Mouse (Mus musculus) lung, embryonic 14.5 days (tissue): ENCODE results near the gene Col15a1. TPM values are rescaled to one million over a fixed set of nuclear protein-coding genes. Genes with fewer than 3 reads are reported as not detected.

ENCODE experiments used
- ATAC-seq: fragments of 200-750 bp; cut with Nextera tagmentation; 2 replicates; pipeline ENCODE4 v1.8.0; 2017; ENCODE audit warnings: mild to moderate bottlenecking, moderate TSS enrichment, moderate library complexity; ENCODE audit not compliant: insufficient read depth
- DNase-seq: peaks from one replicate; pipeline ENCODE4 v3.0.0-alpha.2; 2015
- H3K27ac ChIP-seq: fragments of 300-500 bp; sonication (generic); 2 replicates; pipeline ENCODE4 v1.5.1; 2014; ENCODE audit warnings: low read depth, mild to moderate bottlenecking, moderate library complexity
- H3K27me3 ChIP-seq: fragments of 300-500 bp; sonication (generic); 2 replicates; pipeline ENCODE4 v1.6.1; 2014; ENCODE audit warnings: low read length, control low read depth; ENCODE audit not compliant: insufficient read depth
- H3K36me3 ChIP-seq: fragments of 300-500 bp; sonication (generic); 2 replicates; pipeline ENCODE4 v1.6.1; 2014; ENCODE audit warnings: control low read depth; ENCODE audit not compliant: insufficient read depth
- H3K4me1 ChIP-seq: fragments of 300-500 bp; sonication (generic); 2 replicates; pipeline ENCODE4 v1.6.1; 2014; ENCODE audit warnings: antibody characterized with exemption, control low read depth; ENCODE audit not compliant: insufficient read depth
- H3K4me2 ChIP-seq: fragments of 300-500 bp; sonication (generic); 2 replicates; pipeline ENCODE4 v1.6.1; 2014; ENCODE audit warnings: mild to moderate bottlenecking
- H3K4me3 ChIP-seq: fragments of 300-500 bp; sonication (generic); 2 replicates; pipeline ENCODE4 v1.5.1; 2014; ENCODE audit warnings: low read depth, low read length
- H3K9ac ChIP-seq: fragments of 300-500 bp; sonication (generic); 2 replicates; pipeline ENCODE4 v1.6.1; 2014
- H3K9me3 ChIP-seq: fragments of 300-500 bp; sonication (generic); 2 replicates; pipeline ENCODE4 v1.6.1; 2016; ENCODE audit warnings: low read depth, low read length, control low read depth
- CTCF ChIP-seq: IDR thresholded peaks from 2 replicates; pipeline ENCODE4 v1.5.1; 2016; ENCODE audit warnings: antibody characterized with exemption, low read depth
- WGBS: fragments of 180-500 bp; shearing (Covaris S2); extraction: QIAGEN DNeasy Blood & Tissue Kit; methylation state at CpG from one replicate; pipeline ENCODE4 v1.1.7; 2014; 5-methylcytosine and 5-hydroxymethylcytosine counted together
- polyA plus RNA-seq: library from polyadenylated mRNA; unstranded; fragments of >200 nt; fragmentation: Nextera tagmentation; extraction: Ambion mirVana; gene quantifications from 2 replicates; pipeline ENCODE4 v1.2.1, GENCODE M21; 2014

Col15a1 gene
- polyA plus RNA-seq, 1 experiment from 2014 or later = 22.1 TPM

DNA sequence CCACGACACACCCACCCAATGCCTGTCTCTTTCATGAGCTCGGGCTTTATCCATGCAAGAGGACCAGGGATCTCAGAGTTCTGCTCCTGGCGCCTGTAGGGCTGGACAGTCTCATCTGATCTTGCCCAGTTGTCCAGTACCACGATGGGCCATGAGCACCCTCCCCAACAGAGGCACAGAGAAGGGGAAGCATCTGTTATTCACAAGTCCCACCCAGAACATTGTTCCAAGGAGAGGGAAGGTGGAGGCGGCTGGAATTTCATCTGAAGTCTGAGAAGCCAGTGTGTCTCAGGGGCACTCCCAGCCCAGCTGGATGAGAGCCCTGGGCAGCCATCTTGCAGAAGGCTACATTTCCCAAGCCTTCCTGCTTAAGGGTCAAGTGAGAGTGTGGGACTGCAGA is 21.0 kb downstream of the Col15a1 start:
- Histone ChIP-seq H3K4me2 (no peak overlapping the region), H3K36me3 (no peaks in the 10 kb centered on the region), H3K27ac (no peak overlapping the region), H3K4me3 (no peak overlapping the region), H3K9me3 (no peaks in the 10 kb centered on the region), H3K27me3 (no peaks in the 10 kb centered on the region), H3K4me1 (peaks cover 4% of the 10 kb centered on the region; the same call in 1 of the 2 replicates), H3K9ac (no peak overlapping the region)
- ATAC-seq (no peak), DNase-seq (no peak)
- WGBS = 73% methylated on average over 5 of the region's 5 CpGs
- no peak for TF ChIP-seq CTCF

DNA sequence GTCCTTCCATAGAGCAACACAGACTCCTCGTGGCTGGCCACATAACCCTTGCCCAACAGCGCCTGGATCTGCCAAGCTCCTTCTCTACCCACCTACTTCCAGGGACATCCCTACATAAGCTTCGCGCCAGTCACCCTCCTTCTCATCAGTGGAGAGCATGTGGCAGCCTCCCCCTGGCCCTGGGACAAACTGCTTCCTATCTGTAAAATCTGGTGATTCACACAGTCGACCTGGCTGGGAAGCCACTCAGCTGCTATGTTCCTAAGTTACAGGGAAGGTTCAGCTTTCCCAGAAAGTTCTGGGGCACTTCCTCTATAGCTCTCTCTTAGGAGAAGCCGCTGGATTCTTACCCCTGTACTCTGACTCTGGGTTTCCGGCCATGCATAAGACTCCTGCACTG is 22.5 kb downstream of the Col15a1 start:
- H3K4me3 ChIP-seq = no peak overlapping the region
- TF ChIP-seq CTCF = no peak
- ATAC-seq = no peak
- H3K27me3 ChIP-seq = no peaks in the 10 kb centered on the region
- 82% methylated on average over 7 of the region's 7 CpGs for WGBS
- peaks cover 4% of the 10 kb centered on the region; the same call in 1 of the 2 replicates for H3K4me1 ChIP-seq
- no peaks in the 10 kb centered on the region for H3K36me3 ChIP-seq
- DNase-seq = no peak
- no peak overlapping the region for H3K9ac ChIP-seq
- no peak overlapping the region for H3K27ac ChIP-seq
- H3K9me3 ChIP-seq = no peaks in the 10 kb centered on the region
- H3K4me2 ChIP-seq = no peak overlapping the region

DNA sequence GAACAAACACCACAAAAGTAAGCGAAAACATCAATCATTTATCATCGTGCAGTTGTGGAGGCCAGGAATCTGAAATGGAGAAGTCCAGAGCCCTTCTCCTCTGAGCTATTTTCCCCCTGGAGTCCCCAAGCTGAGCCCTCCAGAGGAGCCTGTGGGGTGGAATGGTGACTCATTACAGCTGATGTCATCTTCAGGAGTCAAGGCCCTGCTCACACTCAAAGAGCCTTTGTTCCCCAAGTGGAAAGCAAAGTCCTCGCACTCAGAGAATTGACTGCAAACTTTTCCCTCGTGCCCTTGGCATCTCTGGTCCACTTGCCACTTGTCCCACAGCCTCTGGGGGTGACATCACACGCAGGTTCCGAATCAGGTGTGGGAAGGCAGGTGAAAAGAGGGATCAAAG is 23.4 kb downstream of the Col15a1 start:
- Histone ChIP-seq H3K4me3 (no peak overlapping the region), H3K4me2 (no peak overlapping the region), H3K27me3 (no peaks in the 10 kb centered on the region), H3K27ac (peak overlapping the region; percentile 86), H3K9ac (no peak overlapping the region), H3K4me1 (peaks cover 4% of the 10 kb centered on the region; the same call in 1 of the 2 replicates), H3K9me3 (no peaks in the 10 kb centered on the region), H3K36me3 (no peaks in the 10 kb centered on the region)
- TF ChIP-seq CTCF = no peak
- DNase-seq = peak; percentile 52
- ATAC-seq = no peak
- 63% methylated on average over 6 of the region's 6 CpGs for WGBS

DNA sequence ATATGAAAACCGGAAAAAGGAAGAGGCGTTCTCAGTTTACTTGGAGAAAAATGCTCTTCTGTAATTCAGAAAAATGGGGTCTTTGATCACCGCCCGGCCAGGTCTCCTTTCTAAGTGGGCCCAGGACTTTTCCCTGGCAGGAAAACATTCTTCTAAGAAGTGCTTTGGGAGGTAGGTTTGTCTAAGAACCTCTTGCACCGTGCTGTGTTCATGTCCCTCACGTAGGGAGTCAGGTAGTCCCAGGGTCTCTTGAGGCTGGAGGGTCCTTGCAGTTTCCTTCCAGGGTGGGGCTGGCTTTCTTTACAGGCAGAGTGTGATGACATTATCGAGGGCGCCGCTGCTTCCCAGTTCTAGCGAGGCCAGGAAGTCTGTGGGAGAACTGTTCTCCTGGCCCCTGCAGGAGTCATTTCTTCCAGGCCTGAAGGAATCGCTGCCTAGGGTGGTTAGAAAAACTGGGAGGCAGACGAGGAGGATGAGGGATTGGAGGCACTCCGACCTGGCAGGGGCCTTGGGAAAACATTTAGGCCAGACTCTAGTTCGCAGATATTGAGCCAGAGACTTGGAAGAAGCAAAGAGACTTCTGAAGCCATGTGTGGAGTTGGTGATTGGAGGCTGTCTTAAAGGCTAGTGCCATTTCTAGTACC is 25.4 kb downstream of the Col15a1 start:
- Histone ChIP-seq H3K4me1 (peaks cover 4% of the 10 kb centered on the region; the same call in 1 of the 2 replicates), H3K4me3 (no peak overlapping the region), H3K27me3 (no peaks in the 10 kb centered on the region), H3K9me3 (no peaks in the 10 kb centered on the region), H3K4me2 (no peak overlapping the region), H3K36me3 (no peaks in the 10 kb centered on the region), H3K27ac (peak overlapping the region; percentile 86), H3K9ac (no peak overlapping the region)
- DNase-seq (peak; percentile 51), ATAC-seq (no peak; the same call in 1 of the 2 replicates)
- no peak for TF ChIP-seq CTCF
- 50% methylated on average over 14 of the region's 14 CpGs for WGBS

DNA sequence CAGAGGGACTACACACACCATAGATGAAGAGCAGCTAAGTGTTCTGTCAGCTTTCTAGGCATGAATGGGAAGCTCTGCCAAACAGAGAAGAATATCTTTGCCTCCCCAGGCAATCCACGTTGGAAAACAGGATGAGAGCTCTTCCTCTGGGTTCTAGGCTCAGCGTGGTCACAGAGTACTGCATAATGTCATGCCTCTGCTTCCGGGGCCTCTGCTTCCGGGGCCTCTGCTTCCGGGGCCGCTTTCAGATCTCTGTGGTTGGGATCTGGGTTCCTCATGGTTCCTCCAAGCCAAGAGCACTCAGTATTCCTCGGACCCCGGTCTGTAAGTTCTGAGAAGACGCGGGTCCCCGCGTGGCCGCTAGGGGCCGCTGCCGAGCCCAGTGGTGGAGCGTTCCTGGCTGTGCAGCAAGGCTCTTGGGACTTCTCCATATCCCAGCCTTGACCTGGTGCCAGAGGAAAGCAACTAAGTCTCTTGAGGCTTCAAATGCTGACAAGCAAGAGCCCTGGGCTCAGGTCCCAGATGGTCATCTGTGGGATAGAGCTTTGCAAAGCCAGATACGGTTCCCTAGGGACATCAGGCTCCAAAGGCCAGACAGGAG is 26.8 kb downstream of the Col15a1 start:
- DNase-seq = peak; percentile 87
- no peak overlapping the region for H3K9ac ChIP-seq
- H3K4me1 ChIP-seq = peaks cover 4% of the 10 kb centered on the region; the same call in 1 of the 2 replicates
- no peak overlapping the region for H3K4me3 ChIP-seq
- peak; percentile 88 for TF ChIP-seq CTCF
- WGBS = 19% methylated on average over 17 of the region's 17 CpGs
- no peaks in the 10 kb centered on the region for H3K27me3 ChIP-seq
- no peaks in the 10 kb centered on the region for H3K36me3 ChIP-seq
- H3K27ac ChIP-seq = peak overlapping the region; percentile 20; the same call in 1 of the 2 replicates
- ATAC-seq = peak; percentile 56
- H3K4me2 ChIP-seq = no peak overlapping the region
- no peaks in the 10 kb centered on the region for H3K9me3 ChIP-seq

DNA sequence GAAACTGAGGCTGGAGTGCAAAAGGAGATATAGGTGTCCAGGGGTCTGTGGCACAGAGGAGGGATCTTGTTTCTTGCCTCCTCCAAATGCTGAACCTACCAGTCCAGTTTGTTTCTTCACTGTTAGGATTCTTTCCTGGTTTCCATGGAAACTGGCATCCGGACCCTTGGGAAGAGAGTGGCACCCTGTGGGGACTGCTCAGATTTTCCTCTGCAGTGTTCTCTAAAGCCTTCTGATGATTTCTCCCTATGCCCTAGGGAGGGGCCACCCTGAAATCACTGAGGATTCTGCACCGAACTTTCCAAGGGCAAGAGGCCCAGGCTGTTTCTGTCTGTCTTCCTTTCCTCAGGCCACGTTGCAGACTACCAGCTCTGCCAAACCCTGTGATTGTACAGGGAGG is 27.4 kb downstream of the Col15a1 start:
- WGBS = 40% methylated on average over 3 of the region's 3 CpGs
- H3K4me3 ChIP-seq = no peak overlapping the region
- H3K4me1 ChIP-seq = peaks cover 4% of the 10 kb centered on the region; the same call in 1 of the 2 replicates
- H3K36me3 ChIP-seq = no peaks in the 10 kb centered on the region
- ATAC-seq (peak; percentile 33), DNase-seq (peak; percentile 67)
- H3K27me3 ChIP-seq = no peaks in the 10 kb centered on the region
- H3K27ac ChIP-seq = no peak overlapping the region
- no peak overlapping the region for H3K9ac ChIP-seq
- no peak for TF ChIP-seq CTCF
- H3K9me3 ChIP-seq = no peaks in the 10 kb centered on the region
- no peak overlapping the region for H3K4me2 ChIP-seq

DNA sequence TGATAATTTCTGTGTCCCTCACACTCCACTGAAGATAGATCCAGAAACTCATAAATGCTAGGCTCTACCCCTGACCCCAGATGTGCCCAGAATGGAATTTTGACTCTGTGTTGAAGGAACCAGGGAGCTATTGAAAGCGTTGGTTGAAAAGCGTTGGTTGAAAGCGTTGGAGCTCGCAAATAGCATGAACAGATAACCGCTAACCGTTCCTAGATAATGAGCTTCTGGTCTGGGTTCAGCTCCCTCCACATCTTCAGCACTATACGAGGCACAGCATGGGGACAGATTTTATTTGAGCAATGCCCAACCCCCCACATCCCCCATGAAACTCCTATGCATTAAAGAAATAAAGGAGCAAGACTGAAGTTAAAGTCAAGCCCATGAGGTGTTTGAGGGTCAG is 28.1 kb downstream of the Col15a1 start:
- Histone ChIP-seq H3K9ac (no peak overlapping the region), H3K27me3 (no peaks in the 10 kb centered on the region), H3K9me3 (no peaks in the 10 kb centered on the region), H3K4me1 (peaks cover 4% of the 10 kb centered on the region; the same call in 1 of the 2 replicates), H3K27ac (no peak overlapping the region), H3K4me3 (no peak overlapping the region), H3K36me3 (no peaks in the 10 kb centered on the region), H3K4me2 (no peak overlapping the region)
- ATAC-seq (no peak), DNase-seq (no peak)
- TF ChIP-seq CTCF = no peak
- 84% methylated on average over 7 of the region's 7 CpGs for WGBS
